Mouse (Mus musculus) cerebellum, postnatal 36 days (tissue): Measurements from ENCODE around the gene Vmn1r208.
"Not testable (repeated sequence)": the region's sequence is repeated elsewhere in the genome, so short reads cannot be mapped to it uniquely, and the experiment has no call there.

Source experiments
- DNase-seq, 2 experiments: peaks; one replicate each; pipeline ENCODE4 v3.0.0; 2021 to 2022; ENCODE audit warnings: mixed read lengths in 2 of 2

The Vmn1r208 gene

DNA sequence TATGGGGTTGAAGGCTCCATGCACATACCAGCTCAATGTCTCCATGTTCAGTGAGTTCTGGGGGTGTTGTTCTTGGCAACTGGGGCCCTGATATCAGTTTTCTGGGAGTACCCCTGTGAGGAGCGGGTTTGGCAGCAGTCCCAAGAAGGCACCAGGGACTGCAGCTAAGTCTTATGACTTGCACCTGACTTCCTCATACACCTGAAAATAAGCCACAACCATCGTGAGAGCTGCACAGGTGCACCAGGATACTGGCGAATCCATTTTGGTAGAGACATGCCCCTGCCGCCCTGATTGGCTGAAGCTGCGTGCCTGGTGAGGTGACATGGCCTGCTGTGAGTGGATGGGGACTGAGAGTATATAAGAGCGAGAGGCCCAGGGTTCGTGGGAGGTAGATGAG is at the start of gene Vmn1r208:
Gene Vmn1r208, minus strand, starts transcription at position 101 of the 400 bp plus-strand sequence.
- DNase-seq = not testable (repeated sequence)

DNA sequence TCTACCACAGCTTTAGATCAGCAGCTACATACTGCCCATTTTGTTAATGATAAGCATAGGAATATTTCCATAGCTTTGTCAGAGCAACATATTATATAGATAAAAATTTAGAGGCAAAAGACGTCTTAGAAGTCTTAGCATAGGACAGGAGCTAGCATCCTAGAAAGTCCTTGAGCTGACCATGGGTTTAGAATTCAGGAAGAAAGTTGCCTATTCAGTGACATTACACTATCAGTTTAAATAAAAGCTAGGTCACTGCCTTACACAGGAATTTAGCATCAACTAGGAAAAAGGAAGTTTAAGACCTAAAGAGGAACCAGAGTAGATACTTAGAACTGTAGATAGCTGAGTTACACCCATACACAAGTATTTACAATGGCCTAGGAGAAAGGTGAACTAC is 44.4 kb upstream of the Vmn1r208 start:
- DNase-seq = not testable (repeated sequence)

DNA sequence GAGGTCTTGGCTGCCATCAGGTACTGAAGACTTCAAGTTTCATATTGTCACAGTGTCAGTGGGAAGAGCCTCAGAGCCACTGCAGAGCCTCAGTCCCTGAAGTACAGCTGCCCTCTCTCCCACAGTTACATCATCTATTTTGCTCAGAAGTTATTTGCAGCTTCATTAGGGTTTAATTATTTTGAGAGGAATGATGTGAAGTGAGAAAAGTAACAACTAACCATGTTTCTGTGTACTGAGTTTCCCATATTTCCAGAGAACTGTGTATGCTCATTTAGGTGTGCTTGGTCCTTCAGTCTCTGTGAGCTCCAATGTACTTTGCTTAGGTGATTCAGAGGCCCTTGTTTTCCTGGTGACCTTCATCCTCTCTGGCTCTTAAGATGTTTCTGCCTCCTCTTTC is 32.4 kb upstream of the Vmn1r208 start, which contains the start of gene Vmn1r209:
Gene Vmn1r209, minus strand, starts transcription at position 101 of the 400 bp plus-strand sequence.
- not testable (repeated sequence) for DNase-seq

DNA sequence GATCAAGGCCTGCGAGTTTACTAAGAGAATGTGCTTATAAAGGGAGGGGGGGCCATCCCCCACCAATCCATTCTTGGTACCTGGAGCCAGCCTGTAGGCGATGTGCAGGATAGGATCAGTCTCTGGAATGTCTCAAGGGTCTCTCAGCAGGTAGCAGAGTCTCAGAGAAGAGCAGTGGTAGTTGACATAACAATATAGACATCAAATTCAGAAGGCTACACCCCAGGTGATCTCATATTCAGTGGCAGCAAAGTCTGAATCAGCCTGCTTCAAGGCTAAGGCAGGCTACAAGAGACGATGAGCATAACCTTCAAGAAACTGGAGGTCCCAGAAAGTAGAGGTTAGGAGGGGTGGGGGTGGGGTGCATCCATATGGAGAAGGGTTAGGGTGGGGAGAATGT is 10.9 kb upstream of the Vmn1r208 start:
- not testable (repeated sequence) for DNase-seq

GRCm38 (mm10) chr13:22784159-22784558 is 7.0 kb upstream of the Vmn1r208 start:
- DNase-seq = not testable (repeated sequence)

- not testable (repeated sequence) for DNase-seq
Observed at GRCm38 (mm10) chr13:22771592-22771991, 5.6 kb downstream of the Vmn1r208 start.

DNA sequence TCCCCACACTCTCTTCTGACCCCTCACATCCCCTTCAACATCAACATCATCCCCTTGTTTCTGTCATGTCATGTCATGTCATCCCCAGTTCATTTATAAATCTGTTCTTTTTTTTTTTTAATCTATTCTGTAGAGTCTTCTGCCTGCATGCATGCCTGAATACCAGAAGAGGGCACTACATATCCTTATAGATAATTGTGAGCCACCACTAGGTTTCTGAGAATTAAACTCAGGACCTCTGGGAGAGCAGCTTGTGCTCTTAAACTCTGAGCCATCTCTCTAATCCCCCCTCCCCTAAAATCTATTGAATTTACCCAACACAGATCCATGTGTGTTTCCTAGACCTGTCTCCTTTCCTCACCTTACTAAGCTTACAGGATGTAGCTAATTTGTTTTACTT is 29.7 kb downstream of the Vmn1r208 start:
- no peak for DNase-seq

- DNase-seq = not testable (repeated sequence)
Observed at GRCm38 (mm10) chr13:22729529-22729928, 47.7 kb downstream of the Vmn1r208 start, which contains the start of gene Vmn1r207-ps. Gene Vmn1r207-ps, minus strand, starts transcription at chr13:22729629.
